Mouse (Mus musculus) erythroblast, embryonic 14.5 days (primary cell): ENCODE results near the gene 4930568D16Rik.

Experiments used
- GATA1 ChIP-seq: IDR thresholded peaks from 2 replicates; pipeline ENCODE4 v1.6.1; 2012; ENCODE audit warnings: low read length, inconsistent platforms, mixed read lengths
- TAL1 ChIP-seq: IDR thresholded peaks from 3 replicates; pipeline ENCODE4 v1.6.1; 2012; ENCODE audit warnings: low read length, inconsistent platforms, mixed read lengths

DNA sequence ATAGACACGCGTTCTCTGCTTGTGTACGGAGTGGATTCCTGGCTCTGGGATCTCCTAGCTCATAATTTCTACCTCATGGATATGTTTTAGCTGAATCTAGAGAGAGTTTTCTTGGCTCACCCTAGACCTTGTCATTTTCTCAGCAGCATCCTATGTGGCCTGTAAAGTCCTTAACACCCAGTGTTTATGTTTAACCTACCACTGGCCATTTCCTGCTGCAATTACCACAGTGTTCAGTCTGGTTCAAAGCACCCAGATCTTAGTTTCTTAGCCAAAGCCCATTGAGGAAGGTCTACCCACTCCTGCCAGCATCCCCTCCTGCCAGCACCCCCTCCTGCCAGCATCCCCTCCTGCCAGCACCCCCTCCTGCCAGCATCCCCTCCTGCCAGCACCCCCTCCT lies 45.3 kb upstream of the 4930568D16Rik start:
- TF ChIP-seq GATA1 (no peak), TAL1 (no peak)
